Mouse (Mus musculus): ENCODE measurements at regions not wholly inside any gene's neighbourhood (a gene's known extent, or its start where the extent isn't known, plus 50 kb on each side); places are given as distances from the start of the nearest gene placed in this dataset.

- H3K4me1 ChIP-seq (ENCODE audit: control insufficient read depth, insufficient read depth, low read length): no peaks in the 10 kb centered on the region
- ATAC-seq: no peak
- H3K27ac ChIP-seq (ENCODE audit: low read depth, low read length): no peak overlapping the region
- H3K4me3 ChIP-seq (ENCODE audit: low read depth, low read length): no peak overlapping the region
- no peak for DNase-seq (ENCODE audit: low spot score)
- H3K36me3 ChIP-seq (ENCODE audit: control insufficient read depth, insufficient read depth, low read length): no peaks in the 10 kb centered on the region
- H3K4me2 ChIP-seq (ENCODE audit: low read length): no peak overlapping the region
- H3K9me3 ChIP-seq (replicated peaks; ENCODE audit: control insufficient read depth, low read length): no peaks in the 10 kb centered on the region
- WGBS: 75% methylated on average over 2 of the region's 2 CpGs
- no peaks in the 10 kb centered on the region for H3K27me3 ChIP-seq (replicated peaks; ENCODE audit: control insufficient read depth, insufficient read depth, low read length)
- H3K9ac ChIP-seq (ENCODE audit: low read length): no peak overlapping the region
Observed at GRCm38 (mm10) chr10:49847686-49848085, 59.1 kb upstream of the Grik2 start.

GRCm38 (mm10) chr10:49844308-49844707 is 55.7 kb upstream of the Grik2 start:
- Histone ChIP-seq H3K27ac (ENCODE audit: low read depth, low read length) (no peak overlapping the region), H3K4me2 (ENCODE audit: low read length) (no peak overlapping the region), H3K4me1 (ENCODE audit: control insufficient read depth, insufficient read depth, low read length) (no peaks in the 10 kb centered on the region), H3K9ac (ENCODE audit: low read length) (no peak overlapping the region), H3K36me3 (ENCODE audit: control insufficient read depth, insufficient read depth, low read length) (no peaks in the 10 kb centered on the region), H3K4me3 (ENCODE audit: low read depth, low read length) (no peak overlapping the region), H3K9me3 (replicated peaks; ENCODE audit: control insufficient read depth, low read length) (no peaks in the 10 kb centered on the region), H3K27me3 (replicated peaks; ENCODE audit: control insufficient read depth, insufficient read depth, low read length) (no peaks in the 10 kb centered on the region)
- ATAC-seq: no peak
- DNase-seq (ENCODE audit: low spot score): no peak
- WGBS: 67% methylated on average over 3 of the region's 3 CpGs

Measured in forebrain, embryonic 14.5 days (tissue).